Mouse (Mus musculus): ENCODE results near the gene Pskh1. TPM values are rescaled to one million over a fixed set of nuclear protein-coding genes. Genes with fewer than 3 reads are reported as not detected.

Gene Pskh1
- 35.8 and 40.2 TPM in 2 replicates for polyA plus RNA-seq (2015; fragmentation: Nextera tagmentation; extraction: Ambion mirVana)

DNA sequence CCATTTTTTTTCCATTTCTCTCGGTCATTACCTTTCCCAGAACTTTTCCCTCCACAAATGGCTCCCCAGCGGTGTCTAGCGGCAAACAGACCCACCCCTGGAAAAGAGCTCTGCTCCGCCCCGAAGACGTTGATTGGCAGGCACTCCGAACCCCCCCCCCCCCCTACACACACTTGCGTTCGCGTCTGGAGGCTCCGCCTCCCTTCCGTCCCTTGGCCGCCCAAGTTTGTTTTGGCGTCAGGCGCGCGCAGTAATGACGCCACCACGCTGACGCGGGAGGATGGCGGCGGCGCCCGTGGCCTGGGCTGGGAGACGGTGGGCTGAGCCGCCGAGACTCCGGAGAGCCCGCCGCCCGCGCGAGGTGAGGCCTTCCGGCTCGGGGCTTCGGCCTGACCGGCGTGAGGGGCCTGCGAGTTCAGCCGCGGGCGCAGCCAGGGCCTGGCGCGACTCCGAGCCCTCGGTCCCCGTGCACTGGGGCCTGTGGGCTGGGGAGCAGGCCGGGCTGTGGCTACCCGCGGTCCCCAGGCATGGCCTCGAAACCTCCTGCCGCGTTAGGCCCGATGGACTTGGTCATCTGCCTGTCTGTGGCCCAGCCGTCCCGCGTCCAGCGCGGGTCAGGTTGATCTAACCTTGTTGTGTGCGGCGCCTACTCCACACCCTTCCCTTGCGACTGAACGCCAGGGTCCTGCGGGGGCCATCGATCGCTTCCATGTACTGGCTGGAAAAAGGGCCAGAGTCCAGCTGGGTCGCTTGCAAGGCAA is at the start of gene Pskh1:
Gene Pskh1, plus strand, starts transcription at position 262 of the 761 bp plus-strand sequence.
- Histone ChIP-seq H3K36me3 (no peaks in the 10 kb centered on the region), H3K27ac (replicated peaks) (peak within 1 kb of the TSS; percentile 91), H3K27me3 (no peaks in the 10 kb centered on the region), H3K9me3 (replicated peaks) (no peaks in the 10 kb centered on the region), H3K4me1 (peaks cover 10% of the 10 kb centered on the region; the same call in 1 of the 2 replicates), H3K4me2 (replicated peaks) (peak within 1 kb of the TSS; percentile 75), H3K4me3 (replicated peaks) (peak within 1 kb of the TSS; percentile 93), H3K9ac (peak within 1 kb of the TSS; percentile 100)
- WGBS = under 1% methylated on average over 68 of the region's 68 CpGs
- ATAC-seq (ENCODE audit: insufficient number of reproducible peaks, low FRiP score, low TSS enrichment, low read depth) = peak; percentile 93

DNA sequence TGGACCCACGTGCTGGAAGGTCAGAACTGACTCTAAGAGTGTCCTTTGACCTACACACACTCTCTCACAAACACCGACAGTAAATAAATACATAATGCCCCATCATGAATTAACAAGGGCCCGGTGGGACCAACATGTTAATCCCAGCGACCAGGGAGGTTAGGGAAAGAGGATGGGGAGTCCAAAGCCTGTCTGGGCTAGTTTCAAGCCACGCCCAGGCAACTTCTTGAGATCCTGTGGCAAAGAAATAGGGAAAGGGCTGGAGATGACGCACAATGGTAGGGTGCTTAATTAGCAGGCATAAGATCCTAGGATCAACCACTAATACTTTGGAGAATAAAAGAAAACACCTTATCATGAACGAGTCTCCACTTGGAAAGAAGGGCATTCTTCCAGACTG is 49.6 kb upstream of the Pskh1 start:
- peak overlapping the region; percentile 38 for H3K4me2 ChIP-seq (replicated peaks)
- 67% methylated on average over 7 of the region's 7 CpGs for WGBS
- no peak for ATAC-seq (ENCODE audit: insufficient number of reproducible peaks, low FRiP score, low TSS enrichment, low read depth)
- H3K4me3 ChIP-seq (replicated peaks) = peak overlapping the region; percentile 18
- peaks cover 43% of the 10 kb centered on the region for H3K36me3 ChIP-seq
- H3K4me1 ChIP-seq = peaks cover 16% of the 10 kb centered on the region
- no peak overlapping the region for H3K9ac ChIP-seq
- H3K27me3 ChIP-seq = no peaks in the 10 kb centered on the region
- H3K9me3 ChIP-seq (replicated peaks) = no peaks in the 10 kb centered on the region
- H3K27ac ChIP-seq (replicated peaks) = no peak overlapping the region

DNA sequence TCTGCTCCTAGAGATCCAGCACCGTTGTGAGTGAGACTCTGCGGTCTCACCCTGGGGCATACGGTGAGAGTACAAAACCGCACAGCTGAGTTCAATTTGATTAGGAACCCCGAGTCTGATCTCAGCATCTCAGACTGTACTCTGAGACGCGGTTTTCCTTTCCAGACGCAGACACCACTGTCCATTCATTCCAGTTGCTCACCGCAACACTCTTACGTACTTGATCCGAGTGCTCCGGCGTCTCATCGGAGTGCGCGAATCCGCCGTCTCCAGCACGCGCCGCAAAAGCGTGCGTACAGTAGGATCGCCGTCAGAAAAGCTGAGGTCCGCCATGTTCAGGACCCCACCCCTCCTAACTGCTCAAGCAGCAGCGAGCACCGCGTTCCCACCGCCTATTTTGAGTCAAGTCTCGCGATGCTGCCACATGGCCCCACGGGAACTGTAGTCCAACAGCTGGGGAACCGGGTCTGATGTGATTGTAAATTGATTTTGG is 48.5 kb upstream of the Pskh1 start:
- peaks cover 32% of the 10 kb centered on the region for H3K36me3 ChIP-seq

DNA sequence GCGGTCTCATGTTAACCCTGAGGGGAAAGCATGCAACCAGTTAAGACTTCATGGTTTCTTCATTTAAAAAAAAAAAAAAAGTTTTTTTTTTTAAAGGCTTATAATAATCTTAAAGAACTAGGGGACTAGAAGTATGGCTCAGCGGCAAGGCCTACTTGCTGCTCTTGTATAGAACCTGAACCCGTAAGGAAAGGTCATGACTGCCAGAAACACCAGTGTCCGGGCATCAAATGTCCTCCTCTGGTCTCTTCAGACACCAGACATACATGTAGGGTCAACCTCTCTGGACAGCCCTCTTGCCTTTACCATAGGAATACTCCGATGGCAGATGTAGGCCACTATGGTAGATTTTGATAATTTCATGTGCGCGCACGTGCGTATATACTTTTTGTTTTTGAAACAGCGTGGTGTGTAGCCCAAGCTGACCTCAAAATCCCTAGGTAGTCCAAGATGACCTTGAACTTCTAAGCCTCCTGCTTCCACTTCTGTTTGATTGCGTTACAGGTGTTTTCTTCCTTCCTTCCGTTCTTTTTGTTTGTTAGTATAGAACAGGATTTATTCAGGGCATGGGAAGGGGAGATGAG is 48.0 kb upstream of the Pskh1 start:
- WGBS = 80% methylated on average over 12 of the region's 12 CpGs
- peak overlapping the region; percentile 77 for H3K4me3 ChIP-seq (replicated peaks)
- no peaks in the 10 kb centered on the region for H3K27me3 ChIP-seq
- peaks cover 27% of the 10 kb centered on the region for H3K36me3 ChIP-seq
- H3K4me1 ChIP-seq = peaks cover 30% of the 10 kb centered on the region
- no peak overlapping the region for H3K9ac ChIP-seq
- H3K9me3 ChIP-seq (replicated peaks) = no peaks in the 10 kb centered on the region
- H3K27ac ChIP-seq (replicated peaks) = no peak overlapping the region
- no peak for ATAC-seq (ENCODE audit: insufficient number of reproducible peaks, low FRiP score, low TSS enrichment, low read depth)
- peak overlapping the region; percentile 66 for H3K4me2 ChIP-seq (replicated peaks)

More for the DNA sequence above, 48.5 kb upstream of the Pskh1 start:
- under 1% methylated on average over 34 of the region's 34 CpGs for WGBS
- peak overlapping the region; percentile 79 for H3K27ac ChIP-seq (replicated peaks)
- H3K9me3 ChIP-seq (replicated peaks) = no peaks in the 10 kb centered on the region
- no peaks in the 10 kb centered on the region for H3K27me3 ChIP-seq
- H3K4me2 ChIP-seq (replicated peaks) = peak overlapping the region; percentile 66
- peak; percentile 85 for ATAC-seq (ENCODE audit: insufficient number of reproducible peaks, low FRiP score, low TSS enrichment, low read depth)
- peak overlapping the region; percentile 64 for H3K9ac ChIP-seq
- H3K4me1 ChIP-seq = peaks cover 26% of the 10 kb centered on the region
- peak overlapping the region; percentile 77 for H3K4me3 ChIP-seq (replicated peaks)

DNA sequence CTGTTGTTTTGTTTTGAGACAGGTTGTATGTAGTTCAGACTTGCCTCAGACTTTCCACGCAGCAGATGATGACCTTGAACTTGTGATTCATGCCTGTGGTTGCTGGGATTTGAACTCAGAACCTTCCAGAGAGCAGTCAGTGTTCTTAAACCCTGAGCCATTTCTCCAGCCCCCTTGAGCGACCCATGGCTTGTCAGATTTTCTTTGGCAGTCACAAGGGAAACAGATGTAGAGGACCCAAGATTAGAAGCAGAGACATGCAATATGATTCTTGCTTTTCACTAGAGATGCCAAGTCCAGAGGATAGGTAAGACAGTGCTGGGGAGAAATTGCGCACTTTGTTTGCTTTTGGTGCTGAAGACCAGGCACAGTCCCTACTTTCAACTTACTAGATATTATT is 47.1 kb upstream of the Pskh1 start, which contains the start of gene Cenpt:
Gene Cenpt, minus strand, starts transcription at position 101 of the 400 bp plus-strand sequence.
- Histone ChIP-seq H3K4me2 (replicated peaks) (no peak within 1 kb of the TSS), H3K36me3 (peaks cover 20% of the 10 kb centered on the region), H3K9me3 (replicated peaks) (no peaks in the 10 kb centered on the region), H3K9ac (no peak within 1 kb of the TSS), H3K27me3 (no peaks in the 10 kb centered on the region), H3K27ac (replicated peaks) (no peak within 1 kb of the TSS), H3K4me1 (peaks cover 39% of the 10 kb centered on the region), H3K4me3 (replicated peaks) (no peak within 1 kb of the TSS)
- WGBS = 93% methylated on average over 3 of the region's 3 CpGs
- ATAC-seq (ENCODE audit: insufficient number of reproducible peaks, low FRiP score, low TSS enrichment, low read depth) = no peak

DNA sequence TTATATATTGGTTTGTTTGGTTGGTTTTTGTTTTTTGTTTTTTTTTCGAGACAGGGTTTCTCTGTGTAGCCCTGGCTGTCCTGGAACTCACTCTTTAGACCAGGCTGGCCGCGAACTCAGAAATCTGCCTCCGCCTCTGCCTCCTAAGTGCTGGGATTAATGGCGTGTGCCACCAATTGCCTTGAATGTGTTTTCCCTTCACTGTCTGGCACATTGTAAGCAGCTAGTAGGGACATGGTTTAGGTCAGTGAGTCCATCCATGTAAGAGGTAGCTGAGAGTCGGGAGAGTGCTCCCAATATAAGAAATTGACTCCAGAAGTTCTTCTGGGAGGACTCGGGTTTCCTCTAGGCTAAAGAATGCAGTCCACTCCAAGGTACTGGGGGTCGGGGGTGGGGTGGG is 45.9 kb upstream of the Pskh1 start:
- ATAC-seq (ENCODE audit: insufficient number of reproducible peaks, low FRiP score, low TSS enrichment, low read depth) = no peak
- 29% methylated on average over 8 of the region's 8 CpGs for WGBS
- peak overlapping the region; percentile 71 for H3K4me3 ChIP-seq (replicated peaks)
- 0 out of 2 replicates have a peak overlapping the region, but pooled peaks have one; percentile 40 for H3K27ac ChIP-seq (replicated peaks)
- no peak overlapping the region for H3K9ac ChIP-seq
- peaks cover 50% of the 10 kb centered on the region for H3K4me1 ChIP-seq
- peak overlapping the region; percentile 92 for H3K4me2 ChIP-seq (replicated peaks)
- no peaks in the 10 kb centered on the region for H3K9me3 ChIP-seq (replicated peaks)
- H3K36me3 ChIP-seq = peaks cover 17% of the 10 kb centered on the region
- H3K27me3 ChIP-seq = no peaks in the 10 kb centered on the region

DNA sequence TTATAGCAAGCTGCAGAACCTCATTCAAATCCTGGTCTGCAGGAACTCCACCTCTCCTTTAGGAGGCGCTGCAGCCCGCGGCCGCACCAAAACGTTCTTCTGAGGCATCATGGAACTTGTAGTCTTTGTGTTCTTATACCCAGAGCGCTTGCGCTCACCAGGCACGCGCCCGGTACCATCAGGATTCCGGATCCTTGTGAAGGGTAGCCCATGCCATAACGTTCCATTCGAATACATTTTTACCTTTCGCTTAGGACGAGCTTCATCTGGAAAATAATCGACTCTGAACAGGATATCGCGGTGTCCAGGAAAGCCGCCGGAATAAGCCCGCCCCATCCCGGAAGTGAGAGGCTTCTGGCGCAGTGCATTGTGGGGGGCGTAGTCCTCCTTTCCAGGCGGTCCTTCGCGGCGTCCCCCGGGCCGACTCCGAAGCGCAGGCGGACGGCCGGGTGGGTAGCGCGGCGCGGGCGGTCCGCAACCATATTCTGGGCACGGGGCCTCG is 45.5 kb upstream of the Pskh1 start, which contains the start of gene Thap11:
Gene Thap11, plus strand, starts transcription at position 418 of the 502 bp plus-strand sequence.
- Histone ChIP-seq H3K9me3 (replicated peaks) (no peaks in the 10 kb centered on the region), H3K27me3 (no peaks in the 10 kb centered on the region), H3K4me2 (replicated peaks) (peak within 1 kb of the TSS; percentile 92), H3K4me3 (replicated peaks) (peak within 1 kb of the TSS; percentile 71), H3K27ac (replicated peaks) (peak within 1 kb of the TSS; percentile 92), H3K4me1 (peaks cover 55% of the 10 kb centered on the region), H3K36me3 (peaks cover 13% of the 10 kb centered on the region; the same call in 1 of the 2 replicates), H3K9ac (peak within 1 kb of the TSS; percentile 64)
- ATAC-seq (ENCODE audit: insufficient number of reproducible peaks, low FRiP score, low TSS enrichment, low read depth) = peak; percentile 93
- 4% methylated on average over 43 of the region's 43 CpGs for WGBS

DNA sequence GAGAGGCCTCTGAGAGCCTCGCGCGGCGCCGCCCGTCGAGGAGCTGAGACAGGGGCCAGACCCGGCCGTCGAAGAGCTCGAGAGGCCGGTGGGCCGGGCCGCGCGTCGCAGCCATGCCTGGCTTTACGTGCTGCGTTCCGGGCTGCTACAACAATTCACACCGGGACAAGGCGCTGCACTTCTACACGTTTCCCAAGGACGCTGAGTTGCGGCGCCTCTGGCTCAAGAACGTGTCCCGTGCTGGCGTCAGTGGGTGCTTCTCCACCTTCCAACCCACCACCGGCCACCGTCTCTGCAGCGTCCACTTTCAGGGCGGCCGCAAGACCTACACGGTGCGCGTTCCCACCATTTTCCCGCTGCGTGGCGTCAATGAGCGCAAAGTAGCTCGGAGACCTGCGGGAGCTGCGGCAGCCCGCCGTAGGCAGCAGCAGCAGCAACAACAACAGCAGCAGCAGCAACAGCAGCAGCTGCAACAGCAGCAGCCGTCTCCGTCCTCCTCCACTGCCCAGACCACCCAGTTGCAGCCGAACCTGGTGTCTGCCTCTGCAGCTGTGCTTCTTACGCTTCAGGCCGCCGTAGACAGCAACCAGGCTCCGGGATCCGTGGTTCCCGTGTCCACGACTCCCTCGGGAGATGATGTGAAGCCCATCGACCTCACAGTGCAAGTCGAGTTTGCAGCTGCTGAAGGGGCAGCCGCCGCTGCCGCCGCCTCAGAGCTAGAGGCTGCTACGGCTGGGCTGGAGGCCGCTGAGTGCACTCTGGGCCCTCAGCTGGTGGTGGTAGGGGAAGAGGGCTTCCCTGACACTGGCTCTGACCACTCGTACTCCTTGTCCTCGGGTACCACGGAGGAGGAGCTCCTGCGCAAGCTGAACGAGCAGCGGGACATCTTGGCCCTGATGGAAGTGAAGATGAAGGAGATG is 44.7 kb upstream of the Pskh1 start:
- Histone ChIP-seq H3K9ac (peak overlapping the region; percentile 64), H3K4me1 (peaks cover 55% of the 10 kb centered on the region), H3K27ac (replicated peaks) (peak overlapping the region; percentile 92), H3K4me2 (replicated peaks) (peak overlapping the region; percentile 92), H3K27me3 (no peaks in the 10 kb centered on the region), H3K9me3 (replicated peaks) (no peaks in the 10 kb centered on the region), H3K36me3 (peaks cover 11% of the 10 kb centered on the region; the same call in 1 of the 2 replicates), H3K4me3 (replicated peaks) (peak overlapping the region; percentile 71)
- peak; percentile 15; the same call in 1 of the 2 replicates for ATAC-seq (ENCODE audit: insufficient number of reproducible peaks, low FRiP score, low TSS enrichment, low read depth)
- under 1% methylated on average over 71 of the region's 71 CpGs for WGBS

DNA sequence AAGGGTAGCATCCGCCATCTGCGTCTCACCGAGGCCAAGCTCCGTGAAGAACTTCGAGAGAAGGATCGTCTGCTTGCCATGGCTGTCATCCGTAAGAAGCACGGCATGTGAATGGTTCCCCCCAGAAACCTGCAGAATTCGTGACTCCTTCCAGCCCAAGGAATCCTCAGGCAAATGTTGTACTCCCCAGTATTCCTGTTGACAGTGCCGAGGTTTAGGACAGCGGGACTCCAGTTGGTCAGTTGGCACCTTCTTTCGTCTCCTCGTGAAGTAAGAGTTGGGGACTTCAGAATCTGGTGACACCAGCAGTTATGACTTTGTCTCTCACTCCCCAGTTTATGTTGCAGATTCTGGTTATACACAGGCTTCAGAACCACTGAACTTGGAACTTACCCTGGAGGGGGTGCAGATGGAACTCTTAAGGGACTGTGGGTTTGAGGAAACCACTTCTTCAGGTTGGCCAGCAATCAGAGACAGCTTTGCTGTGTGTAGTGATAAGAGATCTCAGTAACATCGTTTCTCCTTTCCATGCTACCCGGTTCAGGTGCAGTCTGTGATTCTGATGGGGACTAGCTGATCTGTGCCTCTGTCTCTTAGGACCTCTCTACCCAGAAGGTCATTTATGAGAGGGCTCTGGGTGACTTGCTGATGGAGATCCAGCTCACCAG is 43.9 kb upstream of the Pskh1 start:
- Histone ChIP-seq H3K36me3 (peaks cover 11% of the 10 kb centered on the region; the same call in 1 of the 2 replicates), H3K27me3 (no peaks in the 10 kb centered on the region), H3K9me3 (replicated peaks) (no peaks in the 10 kb centered on the region), H3K27ac (replicated peaks) (peak overlapping the region; percentile 92), H3K4me3 (replicated peaks) (peak overlapping the region; percentile 71), H3K9ac (peak overlapping the region; percentile 64), H3K4me1 (peaks cover 53% of the 10 kb centered on the region), H3K4me2 (replicated peaks) (peak overlapping the region; percentile 92)
- WGBS = 20% methylated on average over 15 of the region's 15 CpGs
- ATAC-seq (ENCODE audit: insufficient number of reproducible peaks, low FRiP score, low TSS enrichment, low read depth) = no peak

DNA sequence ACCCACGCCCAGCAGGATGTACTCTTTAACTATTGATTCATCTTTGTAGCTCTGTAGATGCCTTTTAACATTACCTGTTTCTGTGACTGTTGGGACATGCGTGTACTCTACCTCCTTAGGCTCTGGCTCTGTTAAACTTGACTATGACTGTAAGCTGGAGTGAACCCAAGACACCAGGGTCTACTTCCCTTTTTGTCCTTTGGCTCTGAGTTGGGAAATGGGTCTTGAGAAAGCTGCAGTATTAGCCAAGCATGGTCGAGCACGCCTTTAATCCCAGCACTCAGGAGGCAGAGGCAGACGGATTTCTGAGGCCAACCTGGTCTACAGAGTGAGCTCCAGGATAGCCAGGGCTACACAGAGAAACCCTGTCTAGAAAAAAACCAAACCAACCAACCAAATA is 41.7 kb upstream of the Pskh1 start:
- peaks cover 14% of the 10 kb centered on the region for H3K36me3 ChIP-seq
- H3K4me2 ChIP-seq (replicated peaks) = no peak overlapping the region
- peaks cover 61% of the 10 kb centered on the region for H3K4me1 ChIP-seq
- H3K9ac ChIP-seq = no peak overlapping the region
- H3K9me3 ChIP-seq (replicated peaks) = no peaks in the 10 kb centered on the region
- H3K27ac ChIP-seq (replicated peaks) = peak overlapping the region; percentile 94; the same call in 1 of the 2 replicates
- no peak overlapping the region for H3K4me3 ChIP-seq (replicated peaks)
- no peaks in the 10 kb centered on the region for H3K27me3 ChIP-seq
- no peak for ATAC-seq (ENCODE audit: insufficient number of reproducible peaks, low FRiP score, low TSS enrichment, low read depth)
- WGBS = 82% methylated on average over 5 of the region's 5 CpGs

Data from embryonic facial prominence, embryonic 15.5 days (tissue).